Mouse (Mus musculus) G1E (cell line): ENCODE measurements around the gene Ablim1. TPM values are rescaled to one million over a fixed set of nuclear protein-coding genes. Genes with fewer than 3 reads are reported as not detected.

Source experiments
- ATAC-seq: 2 replicates; pipeline ENCODE4 v1.8.0; 2016; ENCODE audit warnings: mild to moderate bottlenecking; ENCODE audit not compliant: insufficient number of reproducible peaks, poor library complexity, low FRiP score, severe bottlenecking; ENCODE audit errors: extremely low read depth
- DNase-seq: peaks from one replicate; pipeline ENCODE4 v3.0.0; 2012; ENCODE audit warnings: low spot score
- H3K27me3 ChIP-seq: 2 replicates; pipeline ENCODE4 v1.6.1; 2012; ENCODE audit warnings: mild to moderate bottlenecking, low read length, inconsistent platforms; ENCODE audit not compliant: insufficient read depth
- H3K36me3 ChIP-seq: replicated peaks from 2 replicates; pipeline ENCODE3; 2012; ENCODE audit warnings: mild to moderate bottlenecking, inconsistent platforms
- H3K4me1 ChIP-seq: 2 replicates; pipeline ENCODE4 v1.6.1; 2012; ENCODE audit warnings: low read depth, low read length, inconsistent platforms, mixed read lengths; ENCODE audit not compliant: insufficient read depth
- H3K4me3 ChIP-seq: 2 replicates; pipeline ENCODE4 v1.5.1; 2012; ENCODE audit warnings: low read depth, mild to moderate bottlenecking, inconsistent platforms, low read length, moderate library complexity, mixed read lengths
- H3K9me3 ChIP-seq: replicated peaks from 2 replicates; pipeline ENCODE4 v1.6.1; 2012; ENCODE audit warnings: inconsistent platforms
- CTCF ChIP-seq: IDR thresholded peaks from 2 replicates; pipeline ENCODE4 v1.5.1; 2012; ENCODE audit warnings: low read depth, low read length, inconsistent platforms, mixed read lengths
- GATA1 ChIP-seq: IDR thresholded peaks from 2 replicates; pipeline ENCODE4 v1.6.1; 2012; ENCODE audit warnings: borderline replicate concordance, low read length, inconsistent platforms, mixed read lengths
- GATA2 ChIP-seq: IDR thresholded peaks from 2 replicates; pipeline ENCODE4 v1.6.1; 2012; ENCODE audit warnings: low read depth, low read length, inconsistent platforms, borderline replicate concordance
- POLR2AphosphoS5 ChIP-seq: IDR thresholded peaks from 2 replicates; pipeline ENCODE4 v1.6.1; 2012; ENCODE audit warnings: low read depth, low read length, inconsistent platforms; ENCODE audit not compliant: insufficient replicate concordance
- TAL1 ChIP-seq: conservative IDR thresholded peaks from 2 replicates; pipeline ENCODE4 v1.6.1; 2012; ENCODE audit warnings: low read depth, low read length, inconsistent platforms, mixed read lengths
- polyA plus RNA-seq: library from polyadenylated mRNA; stranded (reverse); fragments of >175 nt; gene quantifications from 2 replicates; pipeline ENCODE4 v1.2.3, GENCODE M21; 2012
- total RNA-seq, 2 experiments: library from RNA; stranded (forward) in 1 of 2; stranded (reverse) in 1 of 2; fragments of 200-1000 nt in 1 of 2; fragments of >200 nt in 1 of 2; fragmentation: Nextera tagmentation in 1 of 2; gene quantifications; 2 replicates each; pipeline ENCODE4 v1.2.3; 2014 to 2017

Ablim1 gene
- total and polyA plus RNA-seq, 3 experiments = 0.08 to 0.71 TPM; not detected in 1

DNA sequence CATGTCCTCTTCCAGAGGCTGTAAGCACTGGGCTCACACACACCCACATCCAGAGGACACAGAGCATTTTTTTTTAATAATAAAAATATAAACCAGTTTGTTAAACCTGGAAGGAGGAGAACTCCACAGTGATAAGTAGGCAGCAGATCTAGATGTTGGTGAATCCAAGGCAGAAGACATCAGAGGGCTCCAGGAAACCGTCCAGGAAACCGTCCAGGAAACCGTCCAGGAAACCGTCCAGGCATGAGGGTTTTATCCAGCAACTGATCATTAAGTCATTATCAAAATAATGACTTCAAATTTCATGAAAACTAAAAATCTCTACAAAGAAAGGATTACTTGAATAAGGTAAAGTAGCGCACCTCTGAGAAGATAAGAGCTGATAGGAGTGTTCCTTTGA lies 65.9 kb downstream of the Ablim1 start:
- TF ChIP-seq TAL1 (no peak), GATA1 (no peak), GATA2 (no peak), POLR2AphosphoS5 (no peak), CTCF (no peak)
- Histone ChIP-seq H3K36me3 (no peaks in the 10 kb centered on the region), H3K9me3 (no peaks in the 10 kb centered on the region), H3K4me1 (no peaks in the 10 kb centered on the region), H3K27me3 (no peaks in the 10 kb centered on the region), H3K4me3 (no peak overlapping the region)
- DNase-seq = no peak
- ATAC-seq = no peak

DNA sequence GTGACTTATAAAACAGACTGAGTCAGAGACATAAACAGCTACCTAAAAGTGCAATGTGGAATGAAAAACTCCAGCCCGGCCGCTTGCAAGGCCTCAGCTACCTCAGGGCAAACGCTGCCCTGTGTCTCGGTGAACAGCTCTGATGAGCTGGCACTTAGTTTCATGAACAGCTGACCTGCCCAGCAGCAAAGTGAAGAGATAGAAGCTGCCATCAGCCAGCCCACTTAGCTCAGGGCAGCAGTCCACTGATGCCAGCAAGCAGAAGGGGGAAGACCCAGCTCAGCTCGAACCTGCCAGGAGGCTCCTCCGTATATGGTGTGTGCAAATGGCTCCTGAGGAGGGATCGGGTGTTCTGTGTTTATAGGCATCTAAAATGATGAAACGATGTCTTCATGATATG lies 67.5 kb downstream of the Ablim1 start:
- DNase-seq (no peak), ATAC-seq (no peak)
- no peaks in the 10 kb centered on the region for H3K4me1 ChIP-seq
- no peaks in the 10 kb centered on the region for H3K9me3 ChIP-seq
- TF ChIP-seq GATA2 (no peak), POLR2AphosphoS5 (no peak), GATA1 (no peak), TAL1 (no peak), CTCF (no peak)
- H3K4me3 ChIP-seq = no peak overlapping the region
- no peaks in the 10 kb centered on the region for H3K36me3 ChIP-seq
- no peaks in the 10 kb centered on the region for H3K27me3 ChIP-seq

DNA sequence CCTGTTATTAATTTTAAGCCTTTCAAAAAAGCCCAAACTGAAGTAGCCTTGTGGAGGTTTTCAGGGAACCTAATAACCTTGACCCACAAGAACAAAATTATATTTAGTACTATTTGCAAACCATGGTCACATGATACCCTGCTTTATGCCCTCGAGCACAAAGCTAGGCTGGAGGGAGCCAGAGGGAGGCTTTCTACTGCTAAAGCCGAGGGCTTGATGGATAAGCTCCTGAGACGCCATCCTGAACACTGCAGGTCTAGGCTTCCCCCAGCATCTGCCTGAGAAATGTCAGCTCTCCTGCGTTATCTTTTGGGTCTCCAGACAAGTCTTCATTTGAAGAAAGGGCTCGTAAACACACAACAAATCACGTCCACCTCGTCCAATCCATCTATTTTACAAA lies 70.4 kb downstream of the Ablim1 start:
- no peak for DNase-seq
- no peak for TF ChIP-seq TAL1
- no peak for TF ChIP-seq POLR2AphosphoS5
- TF ChIP-seq GATA2 = no peak
- TF ChIP-seq CTCF = no peak
- TF ChIP-seq GATA1 = no peak
- no peaks in the 10 kb centered on the region for H3K36me3 ChIP-seq
- H3K4me1 ChIP-seq = no peaks in the 10 kb centered on the region
- no peaks in the 10 kb centered on the region for H3K9me3 ChIP-seq
- H3K27me3 ChIP-seq = no peaks in the 10 kb centered on the region
- ATAC-seq = no peak
- H3K4me3 ChIP-seq = no peak overlapping the region

DNA sequence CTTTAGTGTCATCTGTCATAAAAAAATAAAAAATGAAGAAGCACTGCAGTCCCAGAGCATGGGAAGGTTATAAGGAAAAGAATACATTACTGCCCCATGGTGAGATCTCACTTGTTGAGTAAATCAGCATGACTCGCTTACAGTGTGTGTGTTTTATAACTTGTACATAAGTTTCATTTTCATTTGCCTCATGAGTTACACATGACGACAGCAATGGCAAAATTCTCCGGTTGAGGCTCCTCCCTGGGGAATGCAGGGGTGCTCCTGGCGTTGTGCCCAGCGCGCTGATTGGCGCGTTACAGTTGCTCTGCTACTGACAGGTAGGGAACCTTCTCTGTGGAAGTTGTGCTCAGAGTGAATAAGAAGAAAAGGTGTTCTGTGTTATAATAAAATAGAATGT lies 71.1 kb downstream of the Ablim1 start:
- no peaks in the 10 kb centered on the region for H3K9me3 ChIP-seq
- TF ChIP-seq CTCF (no peak), TAL1 (no peak), POLR2AphosphoS5 (no peak), GATA1 (no peak), GATA2 (no peak)
- no peaks in the 10 kb centered on the region for H3K4me1 ChIP-seq
- H3K4me3 ChIP-seq = no peak overlapping the region
- H3K36me3 ChIP-seq = no peaks in the 10 kb centered on the region
- no peak for DNase-seq
- H3K27me3 ChIP-seq = no peaks in the 10 kb centered on the region
- no peak for ATAC-seq

DNA sequence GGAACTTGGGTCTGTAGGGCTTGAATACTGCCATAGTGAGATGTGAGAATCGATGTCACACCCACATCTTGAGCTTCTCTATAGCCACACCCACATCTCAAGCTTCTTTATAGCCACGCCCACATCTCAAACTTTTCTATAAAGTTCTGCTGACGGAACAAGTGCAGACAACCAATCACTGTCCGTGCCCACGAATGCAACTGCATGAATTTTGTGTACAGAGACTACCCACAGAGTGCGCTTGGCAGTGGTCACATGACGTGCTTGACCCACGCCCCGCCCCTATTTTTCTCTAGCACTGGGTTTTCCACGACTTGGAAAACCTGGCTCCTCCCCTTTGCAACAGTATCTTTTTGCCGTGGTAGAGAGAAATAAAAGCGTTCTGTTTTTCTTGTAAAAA lies 71.5 kb downstream of the Ablim1 start:
- Histone ChIP-seq H3K36me3 (no peaks in the 10 kb centered on the region), H3K9me3 (no peaks in the 10 kb centered on the region), H3K4me3 (no peak overlapping the region), H3K27me3 (no peaks in the 10 kb centered on the region), H3K4me1 (no peaks in the 10 kb centered on the region)
- no peak for TF ChIP-seq CTCF
- TF ChIP-seq GATA1 = no peak
- TF ChIP-seq GATA2 = no peak
- no peak for TF ChIP-seq POLR2AphosphoS5
- TF ChIP-seq TAL1 = no peak
- DNase-seq (no peak), ATAC-seq (no peak)

DNA sequence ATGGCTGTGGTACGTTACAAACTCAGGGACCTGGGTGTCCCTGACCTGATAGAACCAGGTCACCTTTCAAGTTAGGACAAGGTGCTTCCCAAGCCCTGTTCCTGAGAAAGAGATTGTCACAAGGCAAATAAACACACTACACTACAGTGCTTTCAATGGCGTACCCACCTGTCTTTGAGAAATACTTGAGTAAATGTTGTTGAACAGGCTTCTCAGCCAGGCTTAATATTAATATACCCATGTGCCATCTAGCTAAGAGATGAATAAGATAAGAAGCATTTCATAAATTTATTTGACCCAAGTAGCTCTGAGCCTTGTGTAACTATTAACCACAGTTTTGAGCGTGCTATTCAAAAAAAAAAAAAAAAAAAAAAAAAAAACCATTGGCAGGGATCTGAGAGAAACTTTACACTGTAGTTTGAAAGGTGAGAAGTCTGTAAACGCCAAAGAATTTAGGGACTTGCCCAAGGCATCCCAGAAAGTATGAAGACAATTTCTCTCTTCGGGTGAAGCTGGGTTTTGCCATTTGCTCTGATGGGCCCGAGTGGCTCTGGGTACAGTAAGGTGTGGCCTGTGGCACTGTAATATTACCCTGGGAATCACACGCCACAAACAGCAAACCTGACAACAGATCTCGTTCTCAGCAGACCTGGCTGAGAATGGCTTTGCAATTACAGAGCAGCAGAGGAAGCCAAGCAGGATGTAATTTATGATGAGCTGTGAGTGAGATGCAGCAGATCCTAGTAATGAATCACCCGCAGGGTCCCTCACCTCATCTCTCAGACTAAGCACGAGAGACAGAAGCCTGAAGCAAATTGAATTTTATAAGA lies 73.1 kb downstream of the Ablim1 start:
- Histone ChIP-seq H3K9me3 (no peaks in the 10 kb centered on the region), H3K4me1 (no peaks in the 10 kb centered on the region), H3K36me3 (no peaks in the 10 kb centered on the region), H3K27me3 (no peaks in the 10 kb centered on the region), H3K4me3 (no peak overlapping the region)
- TF ChIP-seq GATA2 (no peak), POLR2AphosphoS5 (no peak), TAL1 (no peak)
- ATAC-seq = no peak
- DNase-seq = no peak

DNA sequence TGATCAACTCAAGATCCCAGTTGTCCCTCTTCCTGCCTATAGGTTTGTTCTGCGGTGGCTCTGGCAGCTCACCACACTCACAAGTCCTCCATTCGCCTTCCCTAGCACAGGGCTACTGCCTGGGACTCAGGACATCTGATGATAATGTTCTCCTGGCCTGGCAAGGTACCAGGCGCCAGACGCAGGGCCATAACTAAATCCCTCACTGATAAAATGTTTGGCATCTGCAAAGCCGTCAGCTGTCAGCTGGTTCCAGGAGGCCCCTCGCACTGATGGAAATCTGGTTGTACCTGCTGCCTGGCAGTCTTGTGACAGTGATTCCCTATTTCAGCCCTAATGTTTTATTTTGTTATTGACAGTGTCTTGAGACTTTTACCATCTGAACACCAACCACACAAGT lies 74.5 kb downstream of the Ablim1 start:
- Histone ChIP-seq H3K36me3 (no peaks in the 10 kb centered on the region), H3K27me3 (no peaks in the 10 kb centered on the region), H3K9me3 (no peaks in the 10 kb centered on the region), H3K4me3 (no peak overlapping the region), H3K4me1 (no peaks in the 10 kb centered on the region)
- TF ChIP-seq TAL1 = no peak
- TF ChIP-seq GATA2 = no peak
- ATAC-seq = no peak
- no peak for DNase-seq
